Mouse (Mus musculus): Measurements from ENCODE around the gene Iqcn. TPM values are rescaled to one million over a fixed set of nuclear protein-coding genes. Genes with fewer than 3 reads are reported as not detected.
A peak's percentile ranks its signal among the peaks of the same experiment; 100 is the strongest.

The Iqcn gene
- polyA plus RNA-seq, 1 experiment from 2014 or later: 0.05 TPM

- no peak for ATAC-seq (replicated peaks; ENCODE audit: extremely low read depth, insufficient read depth, low FRiP score)
- no peak overlapping the region for H3K27ac ChIP-seq (ENCODE audit: low read length)
- no peak overlapping the region for H3K9ac ChIP-seq (ENCODE audit: low read length)
- H3K4me1 ChIP-seq (ENCODE audit: control insufficient read depth, insufficient read depth, low read length): no peaks in the 10 kb centered on the region
- H3K27me3 ChIP-seq (ENCODE audit: control insufficient read depth, insufficient read depth, low read length): peaks cover 12% of the 10 kb centered on the region
- no peaks in the 10 kb centered on the region for H3K36me3 ChIP-seq (ENCODE audit: control insufficient read depth, insufficient read depth)
- 44% methylated on average over 2 of the region's 2 CpGs for WGBS
- H3K4me3 ChIP-seq (ENCODE audit: low read length): no peak overlapping the region
- H3K9me3 ChIP-seq (replicated peaks; ENCODE audit: control insufficient read depth, low read length): no peaks in the 10 kb centered on the region
- no peak overlapping the region for H3K4me2 ChIP-seq (ENCODE audit: low read depth, low read length)
Measured at GRCm38 (mm10) chr8:70715086-70715485, 11.8 kb downstream of the Iqcn start.

GRCm38 (mm10) chr8:70716521-70717400 lies 13.5 kb downstream of the Iqcn start:
- Histone ChIP-seq H3K9ac (ENCODE audit: low read length) (no peak overlapping the region), H3K36me3 (ENCODE audit: control insufficient read depth, insufficient read depth) (no peaks in the 10 kb centered on the region), H3K9me3 (replicated peaks; ENCODE audit: control insufficient read depth, low read length) (no peaks in the 10 kb centered on the region), H3K4me3 (ENCODE audit: low read length) (no peak overlapping the region), H3K27me3 (ENCODE audit: control insufficient read depth, insufficient read depth, low read length) (peaks cover 12% of the 10 kb centered on the region), H3K4me1 (ENCODE audit: control insufficient read depth, insufficient read depth, low read length) (no peaks in the 10 kb centered on the region), H3K4me2 (ENCODE audit: low read depth, low read length) (no peak overlapping the region), H3K27ac (ENCODE audit: low read length) (no peak overlapping the region)
- no peak for ATAC-seq (replicated peaks; ENCODE audit: extremely low read depth, insufficient read depth, low FRiP score)
- whole genome bisulfite sequencing: 76% methylated on average over 40 of the region's 40 CpGs

DNA sequence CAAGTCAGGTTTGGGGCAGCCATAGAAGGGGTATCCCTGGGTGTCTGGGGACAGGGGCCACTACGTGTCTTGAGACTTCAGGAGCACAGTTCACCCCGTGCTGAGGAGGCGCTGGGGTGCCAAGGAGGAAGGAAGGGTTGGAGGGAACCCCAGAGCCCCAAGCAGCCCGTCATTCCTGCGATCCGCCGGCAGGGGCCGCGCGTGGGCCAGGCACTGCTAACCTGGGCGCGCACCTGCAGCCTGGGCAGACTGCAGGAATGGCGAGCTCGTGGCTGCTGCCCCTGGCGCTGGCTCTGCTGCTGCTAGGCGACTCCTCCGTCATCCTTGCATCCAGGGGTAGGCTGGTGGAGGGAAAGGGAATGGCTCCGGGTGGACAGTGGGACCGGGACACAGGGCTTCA lies 15.0 kb downstream of the Iqcn start, which contains the start of gene Gm3336:
Gene Gm3336 (plus strand): TSS at position 247 of the 400 bp plus-strand sequence.
- ATAC-seq (replicated peaks; ENCODE audit: extremely low read depth, insufficient read depth, low FRiP score): no peak
- Histone ChIP-seq H3K4me1 (ENCODE audit: control insufficient read depth, insufficient read depth, low read length) (no peaks in the 10 kb centered on the region), H3K4me2 (ENCODE audit: low read depth, low read length) (no peak within 1 kb of the TSS), H3K36me3 (ENCODE audit: control insufficient read depth, insufficient read depth) (no peaks in the 10 kb centered on the region), H3K9me3 (replicated peaks; ENCODE audit: control insufficient read depth, low read length) (no peaks in the 10 kb centered on the region), H3K27me3 (ENCODE audit: control insufficient read depth, insufficient read depth, low read length) (peaks cover 12% of the 10 kb centered on the region), H3K9ac (ENCODE audit: low read length) (no peak within 1 kb of the TSS), H3K27ac (ENCODE audit: low read length) (no peak within 1 kb of the TSS), H3K4me3 (ENCODE audit: low read length) (no peak within 1 kb of the TSS)
- WGBS: 2% methylated on average over 18 of the region's 19 CpGs

- no peaks in the 10 kb centered on the region for H3K4me1 ChIP-seq (ENCODE audit: control insufficient read depth, insufficient read depth, low read length)
- no peaks in the 10 kb centered on the region for H3K9me3 ChIP-seq (replicated peaks; ENCODE audit: control insufficient read depth, low read length)
- H3K4me2 ChIP-seq (ENCODE audit: low read depth, low read length): no peak overlapping the region
- WGBS: 50% methylated on average over 9 of the region's 9 CpGs
- H3K4me3 ChIP-seq (ENCODE audit: low read length): no peak overlapping the region
- no peak overlapping the region for H3K9ac ChIP-seq (ENCODE audit: low read length)
- no peak for ATAC-seq (replicated peaks; ENCODE audit: extremely low read depth, insufficient read depth, low FRiP score)
- H3K27ac ChIP-seq (ENCODE audit: low read length): no peak overlapping the region
- H3K27me3 ChIP-seq (ENCODE audit: control insufficient read depth, insufficient read depth, low read length): peaks cover 15% of the 10 kb centered on the region
- no peaks in the 10 kb centered on the region for H3K36me3 ChIP-seq (ENCODE audit: control insufficient read depth, insufficient read depth)
Measured at GRCm38 (mm10) chr8:70719796-70720270, 16.6 kb downstream of the Iqcn start.

DNA sequence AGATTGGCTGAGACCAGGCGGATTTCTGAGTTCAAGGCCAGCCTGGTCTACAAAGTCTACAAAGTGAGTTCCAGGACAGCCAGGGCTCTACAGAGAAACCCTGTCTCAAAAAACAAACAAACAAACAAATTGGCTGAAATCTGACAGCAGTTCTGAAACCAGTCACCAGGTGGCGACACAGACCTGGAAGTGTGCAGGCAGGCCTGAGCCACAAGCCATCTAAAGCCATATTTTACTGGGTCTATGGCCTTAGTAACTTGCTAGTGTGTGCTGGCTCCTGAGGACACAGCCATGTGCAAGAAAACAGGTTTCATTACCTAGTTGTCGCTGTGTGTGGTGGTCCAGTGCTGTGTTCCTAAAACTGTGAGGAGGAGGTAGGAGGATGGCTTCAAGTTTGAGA lies 17.5 kb downstream of the Iqcn start:
- Histone ChIP-seq H3K36me3 (ENCODE audit: control insufficient read depth, insufficient read depth) (no peaks in the 10 kb centered on the region), H3K4me1 (ENCODE audit: control insufficient read depth, insufficient read depth, low read length) (no peaks in the 10 kb centered on the region), H3K9me3 (replicated peaks; ENCODE audit: control insufficient read depth, low read length) (no peaks in the 10 kb centered on the region), H3K4me3 (ENCODE audit: low read length) (no peak overlapping the region), H3K4me2 (ENCODE audit: low read depth, low read length) (no peak overlapping the region), H3K27ac (ENCODE audit: low read length) (no peak overlapping the region), H3K27me3 (ENCODE audit: control insufficient read depth, insufficient read depth, low read length) (peaks cover 15% of the 10 kb centered on the region), H3K9ac (ENCODE audit: low read length) (no peak overlapping the region)
- ATAC-seq (replicated peaks; ENCODE audit: extremely low read depth, insufficient read depth, low FRiP score): 0 out of 2 replicates have a peak, but pooled peaks have one; percentile 38
- 5% methylated on average over 3 of the region's 3 CpGs for WGBS

DNA sequence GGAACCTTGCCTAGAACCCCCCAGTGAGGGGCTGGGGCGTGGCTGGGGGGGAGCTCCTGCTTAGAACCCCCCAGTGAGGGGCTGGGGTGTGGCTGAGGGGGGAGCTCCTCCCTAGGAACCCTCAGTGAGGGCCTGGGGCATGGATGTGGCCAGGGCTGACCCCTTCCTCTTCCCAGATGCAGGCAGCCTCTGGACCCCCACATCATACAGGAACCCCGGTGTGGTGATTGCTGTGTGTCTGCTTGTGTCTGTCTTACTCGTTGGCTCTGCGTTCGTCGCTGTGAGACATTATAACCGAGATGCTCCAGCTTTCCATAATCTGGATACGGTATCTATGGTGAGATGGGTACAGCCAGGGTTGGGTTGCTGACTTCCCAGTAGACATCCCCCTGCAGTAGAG lies 18.3 kb downstream of the Iqcn start:
- H3K4me1 ChIP-seq (ENCODE audit: control insufficient read depth, insufficient read depth, low read length): no peaks in the 10 kb centered on the region
- ATAC-seq (replicated peaks; ENCODE audit: extremely low read depth, insufficient read depth, low FRiP score): no peak
- peaks cover 15% of the 10 kb centered on the region for H3K27me3 ChIP-seq (ENCODE audit: control insufficient read depth, insufficient read depth, low read length)
- no peak overlapping the region for H3K9ac ChIP-seq (ENCODE audit: low read length)
- H3K4me3 ChIP-seq (ENCODE audit: low read length): no peak overlapping the region
- H3K36me3 ChIP-seq (ENCODE audit: control insufficient read depth, insufficient read depth): no peaks in the 10 kb centered on the region
- H3K9me3 ChIP-seq (replicated peaks; ENCODE audit: control insufficient read depth, low read length): no peaks in the 10 kb centered on the region
- 85% methylated on average over 8 of the region's 8 CpGs for WGBS
- H3K27ac ChIP-seq (ENCODE audit: low read length): no peak overlapping the region
- no peak overlapping the region for H3K4me2 ChIP-seq (ENCODE audit: low read depth, low read length)

DNA sequence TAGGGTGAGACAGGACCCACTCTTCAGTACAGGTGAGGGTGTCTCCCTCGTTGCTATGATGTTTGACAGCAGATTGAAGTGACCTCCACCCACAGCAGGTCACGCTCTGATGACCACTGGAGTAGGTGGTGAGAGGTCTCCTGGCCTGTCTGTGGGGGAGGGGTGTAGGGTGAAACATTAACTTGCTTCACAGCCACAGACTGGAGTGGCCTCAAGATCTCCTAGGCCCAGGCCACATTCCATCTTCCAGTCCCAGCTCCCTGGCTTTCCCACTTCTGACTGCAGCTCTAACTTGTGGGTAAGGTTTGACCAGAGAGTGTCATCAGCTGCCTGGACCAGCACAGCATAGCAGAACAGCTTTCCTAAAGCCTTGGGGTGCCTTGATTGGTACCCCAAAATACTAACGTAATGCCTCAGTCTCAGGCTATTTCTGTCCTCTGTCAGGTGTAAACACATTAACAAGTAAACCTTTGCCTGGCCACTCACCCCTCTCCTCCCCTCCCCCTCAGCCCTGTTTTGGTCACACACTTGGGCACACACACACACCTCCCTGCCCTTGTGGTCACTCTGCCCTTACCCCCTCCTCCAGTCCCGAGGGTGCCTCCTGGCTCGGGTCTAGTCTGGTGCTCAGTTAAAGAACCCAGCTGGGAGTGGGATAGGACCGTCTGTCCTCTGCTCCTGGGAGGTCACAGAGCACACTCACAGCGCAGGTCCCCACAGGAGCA lies 20.4 kb downstream of the Iqcn start, which contains the start of gene Pde4c:
Gene Pde4c (plus strand): TSS at position 235 of the 725 bp plus-strand sequence.
- no peak within 1 kb of the TSS for H3K27ac ChIP-seq (ENCODE audit: low read length)
- H3K36me3 ChIP-seq (ENCODE audit: control insufficient read depth, insufficient read depth): no peaks in the 10 kb centered on the region
- ATAC-seq (replicated peaks; ENCODE audit: extremely low read depth, insufficient read depth, low FRiP score): no peak
- no peaks in the 10 kb centered on the region for H3K9me3 ChIP-seq (replicated peaks; ENCODE audit: control insufficient read depth, low read length)
- H3K4me3 ChIP-seq (ENCODE audit: low read length): no peak within 1 kb of the TSS
- H3K4me2 ChIP-seq (ENCODE audit: low read depth, low read length): no peak within 1 kb of the TSS
- H3K27me3 ChIP-seq (ENCODE audit: control insufficient read depth, insufficient read depth, low read length): peaks cover 22% of the 10 kb centered on the region
- H3K4me1 ChIP-seq (ENCODE audit: control insufficient read depth, insufficient read depth, low read length): no peaks in the 10 kb centered on the region
- 54% methylated on average over 7 of the region's 7 CpGs for WGBS
- H3K9ac ChIP-seq (ENCODE audit: low read length): no peak within 1 kb of the TSS

DNA sequence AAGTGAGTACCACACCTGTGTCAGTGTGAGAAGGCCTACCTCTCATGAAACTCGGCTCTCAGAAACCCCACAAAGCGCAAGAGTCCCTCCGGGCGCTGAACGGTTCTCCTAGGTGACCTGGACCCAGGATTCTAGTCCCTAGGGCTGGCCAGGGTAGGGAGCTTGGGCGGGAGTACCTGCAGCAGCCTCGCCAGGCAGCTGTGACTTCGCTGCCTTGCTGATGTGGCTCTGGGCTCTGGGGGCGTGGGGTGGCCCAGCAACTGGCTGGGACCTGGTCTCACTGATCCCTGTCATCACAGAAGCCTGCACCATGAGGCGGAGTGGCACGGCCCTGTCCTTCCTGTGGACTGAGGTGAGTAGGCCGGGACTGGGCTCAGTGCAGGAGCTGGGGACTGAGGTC lies 21.0 kb downstream of the Iqcn start:
- 70% methylated on average over 12 of the region's 12 CpGs for WGBS
- H3K27me3 ChIP-seq (ENCODE audit: control insufficient read depth, insufficient read depth, low read length): peaks cover 27% of the 10 kb centered on the region

More for the DNA sequence above, 21.0 kb downstream of the Iqcn start:
- Histone ChIP-seq H3K9ac (ENCODE audit: low read length) (no peak overlapping the region), H3K36me3 (ENCODE audit: control insufficient read depth, insufficient read depth) (no peaks in the 10 kb centered on the region), H3K4me3 (ENCODE audit: low read length) (no peak overlapping the region), H3K4me1 (ENCODE audit: control insufficient read depth, insufficient read depth, low read length) (no peaks in the 10 kb centered on the region), H3K4me2 (ENCODE audit: low read depth, low read length) (no peak overlapping the region), H3K27ac (ENCODE audit: low read length) (no peak overlapping the region), H3K9me3 (replicated peaks; ENCODE audit: control insufficient read depth, low read length) (no peaks in the 10 kb centered on the region)
- ATAC-seq (replicated peaks; ENCODE audit: extremely low read depth, insufficient read depth, low FRiP score): no peak
